Mouse (Mus musculus): ENCODE measurements around the gene Sh3pxd2a.

The Sh3pxd2a gene

GRCm38 (mm10) chr19:47455001-47455755, 9.0 kb downstream of the Sh3pxd2a start:
- no peak for DNase-seq

- DNase-seq, result no peak
Measured at GRCm38 (mm10) chr19:47454167-47455000, 9.8 kb downstream of the Sh3pxd2a start.

GRCm38 (mm10) chr19:47453352-47453751, 10.8 kb downstream of the Sh3pxd2a start:
- DNase-seq, result no peak

GRCm38 (mm10) chr19:47452682-47453081, 11.5 kb downstream of the Sh3pxd2a start:
- DNase-seq, result peak; percentile 56

GRCm38 (mm10) chr19:47452211-47452610, 12.0 kb downstream of the Sh3pxd2a start:
- DNase-seq, result peak; percentile 54

- DNase-seq, result no peak
Measured at GRCm38 (mm10) chr19:47451476-47452113, 12.6 kb downstream of the Sh3pxd2a start.

- DNase-seq, result peak; percentile 31
Measured at GRCm38 (mm10) chr19:47450261-47451137, 13.7 kb downstream of the Sh3pxd2a start.

- no peak for DNase-seq
Measured at GRCm38 (mm10) chr19:47449513-47450227, 14.5 kb downstream of the Sh3pxd2a start.

GRCm38 (mm10) chr19:47448618-47449151, 15.5 kb downstream of the Sh3pxd2a start:
- DNase-seq, result no peak

GRCm38 (mm10) chr19:47446841-47447365, 17.3 kb downstream of the Sh3pxd2a start:
- peak; percentile 33 for DNase-seq

- no peak for DNase-seq
Measured at GRCm38 (mm10) chr19:47446130-47446529, 18.1 kb downstream of the Sh3pxd2a start.

- DNase-seq, result no peak
Measured at GRCm38 (mm10) chr19:47445726-47446125, 18.5 kb downstream of the Sh3pxd2a start.

GRCm38 (mm10) chr19:47444488-47444887, 19.7 kb downstream of the Sh3pxd2a start:
- no peak for DNase-seq

GRCm38 (mm10) chr19:47442294-47442627, 21.9 kb downstream of the Sh3pxd2a start:
- DNase-seq, result no peak

- DNase-seq, result no peak
Measured at GRCm38 (mm10) chr19:47441541-47442293, 22.5 kb downstream of the Sh3pxd2a start.

GRCm38 (mm10) chr19:47440967-47441366, 23.2 kb downstream of the Sh3pxd2a start:
- DNase-seq, result no peak

- no peak for DNase-seq
Measured at GRCm38 (mm10) chr19:47440435-47440803, 23.8 kb downstream of the Sh3pxd2a start.

GRCm38 (mm10) chr19:47439726-47440434, 24.3 kb downstream of the Sh3pxd2a start:
- no peak for DNase-seq

- no peak for DNase-seq
Measured at GRCm38 (mm10) chr19:47438445-47438844, 25.8 kb downstream of the Sh3pxd2a start.

GRCm38 (mm10) chr19:47437040-47437439, 27.2 kb downstream of the Sh3pxd2a start:
- no peak for DNase-seq
